Mouse (Mus musculus) ovary, adult 10 weeks (tissue): ENCODE measurements around the gene Ube2f. TPM values are rescaled to one million over a fixed set of nuclear protein-coding genes. Genes with fewer than 3 reads are reported as not detected.

Experiments used
- polyA plus RNA-seq: library from polyadenylated mRNA; stranded (reverse); fragments of 350-450 nt; fragmentation: Illumina TruSeq; extraction: RNeasy Lipid Tissue Mini Kit (QIAGEN cat#74804); gene quantifications from one replicate; pipeline ENCODE4 v1.2.3, GENCODE M21; 2014

Gene Ube2f
- polyA plus RNA-seq, result 114 TPM

DNA sequence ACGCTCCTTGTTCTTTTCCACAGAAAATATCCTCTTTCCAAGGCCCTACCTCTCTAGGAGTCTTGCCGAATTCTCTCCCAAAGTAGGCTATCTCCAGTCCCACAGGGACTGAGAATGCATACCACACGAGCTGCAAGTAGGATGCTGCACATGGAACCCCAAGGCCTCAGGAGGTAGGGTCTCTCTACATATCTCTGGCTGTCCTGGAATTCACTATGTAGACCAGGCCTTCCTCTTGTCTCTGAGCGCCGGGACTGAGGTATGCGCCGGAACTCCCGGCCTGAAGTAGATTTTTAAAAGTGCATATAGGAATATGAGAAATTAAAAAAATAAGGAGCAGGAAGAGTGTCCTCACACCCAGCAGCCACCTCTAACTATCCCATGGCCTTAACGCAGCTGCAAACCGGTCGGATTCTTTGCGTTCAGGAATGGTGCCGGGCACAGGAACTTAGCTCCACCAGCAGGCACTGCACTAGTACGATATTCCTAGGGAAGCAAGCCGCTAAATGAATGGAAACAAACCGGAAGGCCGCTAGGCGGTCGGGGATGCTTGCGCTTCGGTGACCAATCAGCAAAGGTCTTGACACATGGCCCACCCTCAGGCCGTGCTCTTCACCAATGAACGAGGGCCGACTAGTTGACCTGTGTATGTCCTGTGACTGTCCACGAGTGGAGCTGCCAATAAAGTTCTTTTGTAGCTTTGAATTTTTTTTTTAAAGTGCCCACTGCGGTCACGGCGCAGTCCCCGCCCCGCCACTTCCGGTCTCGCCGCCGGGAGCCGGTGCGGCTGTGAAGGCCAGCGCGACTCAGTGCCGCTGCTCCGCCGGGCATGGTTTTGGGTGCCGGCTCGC, at the start of gene Ube2f:
Ube2f (plus strand) TSS at position 741 of the 851 bp plus-strand sequence.

DNA sequence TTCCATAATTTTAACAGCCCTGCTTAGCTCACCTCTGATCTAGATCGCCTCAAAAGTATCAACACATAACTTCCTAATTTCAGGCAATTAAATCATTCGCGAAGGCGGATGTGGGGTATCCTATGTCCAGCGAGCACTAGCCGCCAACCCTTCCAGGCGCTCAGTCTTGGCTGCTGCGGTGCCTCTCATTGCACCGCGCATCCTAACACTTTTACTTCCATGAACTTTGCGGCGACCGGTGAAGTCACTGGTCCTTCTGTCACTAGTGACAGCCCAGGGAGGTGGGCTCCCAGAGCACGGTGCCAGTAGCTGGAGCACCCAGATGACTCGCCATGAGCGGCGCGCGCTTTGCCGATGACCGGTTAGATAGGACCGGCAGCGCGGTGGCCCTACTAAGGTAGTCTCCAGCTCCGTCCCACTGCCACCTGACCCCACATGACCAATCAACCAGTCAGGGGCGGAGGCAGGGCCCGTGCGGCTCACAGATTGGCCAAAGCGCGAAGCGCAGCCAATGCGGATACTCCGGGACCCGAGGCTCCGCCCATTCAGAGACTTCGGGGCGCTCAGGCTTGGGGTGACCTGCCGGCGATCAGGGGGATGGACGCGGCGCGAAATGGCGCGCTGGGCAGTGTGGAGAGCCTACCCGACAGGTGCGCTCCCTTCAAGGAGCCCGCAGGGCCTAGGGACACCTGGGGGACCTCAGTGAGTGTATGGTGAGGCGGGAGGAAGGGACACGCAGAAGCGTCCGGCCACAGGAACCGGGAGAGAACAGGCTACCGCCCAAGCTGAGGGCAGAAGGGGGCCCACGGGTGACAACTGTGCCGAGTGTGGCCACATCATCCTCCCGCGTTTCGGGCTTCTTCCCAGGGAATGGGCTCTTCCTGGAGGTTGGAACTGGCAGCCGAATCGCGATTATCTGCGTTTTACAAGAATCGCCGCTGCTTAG, 48.0 kb downstream of the Ube2f start, which contains the start of gene Scly:
Scly (plus strand) TSS at position 540 of the 946 bp plus-strand sequence.

DNA sequence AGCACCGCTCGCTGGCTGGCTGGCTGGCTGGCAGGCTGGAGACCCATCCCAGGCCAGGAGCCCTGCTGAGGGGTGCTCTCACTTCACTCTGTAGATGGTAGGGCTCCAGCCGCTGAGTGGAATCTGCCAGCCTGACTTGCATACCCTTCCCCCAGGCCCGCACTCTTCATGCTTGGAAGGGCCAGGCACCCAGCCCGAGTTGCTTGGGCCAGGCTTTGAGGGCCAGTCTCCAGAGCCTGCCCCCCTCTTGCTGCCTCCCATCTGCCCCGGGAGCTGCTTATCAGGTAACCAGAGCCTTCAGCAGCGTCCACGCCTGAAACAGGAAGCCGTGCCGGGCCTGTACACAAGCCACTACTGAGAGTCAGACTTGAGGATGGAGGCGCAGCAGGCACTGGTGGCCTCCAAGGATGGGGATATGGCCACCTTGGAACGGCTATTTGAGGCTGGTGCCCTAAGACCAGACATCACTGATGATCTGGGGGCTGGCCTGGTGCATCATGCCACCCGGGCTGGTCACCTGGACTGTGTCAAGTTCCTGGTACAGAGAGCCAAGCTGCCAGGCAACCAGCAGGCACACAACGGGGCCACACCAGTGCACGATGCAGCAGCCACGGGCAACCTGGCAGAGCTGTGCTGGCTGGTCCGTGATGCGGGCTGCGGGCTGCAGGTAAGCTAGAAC, 71.8 kb downstream of the Ube2f start, which contains the start of gene Espnl:
Espnl (plus strand) TSS at position 316 of the 679 bp plus-strand sequence.

Other genes starting within 250 kb of the Ube2f start
- gene Rbm44, start 105.2 kb upstream of the Ube2f start, polyA plus RNA-seq, result 2.3 TPM
- gene Ramp1, start 70.5 kb upstream of the Ube2f start, polyA plus RNA-seq, result 1.3 TPM
- 1.1 TPM for gene Scly, start 48.0 kb downstream of the Ube2f start, polyA plus RNA-seq
- gene Espnl, start 71.8 kb downstream of the Ube2f start, polyA plus RNA-seq, result not detected
- gene Klhl30, start 100.7 kb downstream of the Ube2f start, polyA plus RNA-seq, result 0.51 TPM
- gene Erfe, start 116.1 kb downstream of the Ube2f start, polyA plus RNA-seq, result 0.77 TPM
- 39.7 TPM for gene Ilkap, start 148.5 kb downstream of the Ube2f start, polyA plus RNA-seq
- gene Hes6, start 163.7 kb downstream of the Ube2f start, polyA plus RNA-seq, result not detected
- gene Per2, start 209.0 kb downstream of the Ube2f start, polyA plus RNA-seq, result 2.8 TPM
- gene Traf3ip1, start 244.3 kb downstream of the Ube2f start, polyA plus RNA-seq, result 6.9 TPM